Mouse (Mus musculus): ENCODE results near the gene Kif1b. TPM values are rescaled to one million over a fixed set of nuclear protein-coding genes. Genes with fewer than 3 reads are reported as not detected.
A peak's percentile ranks its signal among the peaks of the same experiment; 100 is the strongest.

Kif1b gene
- total RNA-seq, 2 experiments from 2014 or later = 134 to 138 TPM

- no peak for DNase-seq
- intact Hi-C loops (cut with DNase I) = no loop called here
Observed at GRCm38 (mm10) chr4:149319088-149319487, 11.6 kb upstream of the Kif1b start.

- intact Hi-C loops (cut with DNase I) = no loop called here
- no peak for DNase-seq
Observed at GRCm38 (mm10) chr4:149317387-149317786, 9.9 kb upstream of the Kif1b start.

- no peak for DNase-seq
- intact Hi-C loops (cut with DNase I) = no loop called here
Observed at GRCm38 (mm10) chr4:149314275-149314837, 6.9 kb upstream of the Kif1b start.

GRCm38 (mm10) chr4:149313558-149314253 lies 6.2 kb upstream of the Kif1b start:
- intact Hi-C loops (cut with DNase I) = no loop called here
- no peak for DNase-seq

GRCm38 (mm10) chr4:149311996-149312395 lies 4.5 kb upstream of the Kif1b start:
- intact Hi-C loops (cut with DNase I) = no loop called here
- no peak for DNase-seq

- DNase-seq = no peak
- intact Hi-C loops (cut with DNase I) = loop anchor here (5.0 kb wide), 1 partner anchor 51 kb away; no protein-coding TSS in a partner anchor
Observed at GRCm38 (mm10) chr4:149308491-149308820, 963 bp upstream of the Kif1b start.

- intact Hi-C loops (cut with DNase I) = loop anchor here (2.0 to 5.0 kb wide), 3 partner anchors 16 to 50 kb away; no protein-coding TSS in a partner anchor
- DNase-seq = peak; percentile 77 to 86
Observed at GRCm38 (mm10) chr4:149306712-149307595, 539 bp downstream of the Kif1b start.

- no peak for DNase-seq
- intact Hi-C loops (cut with DNase I) = loop anchor here (2.0 to 5.0 kb wide), 3 partner anchors 15 to 49 kb away; no protein-coding TSS in a partner anchor
Observed at GRCm38 (mm10) chr4:149305761-149306711, 1.5 kb downstream of the Kif1b start.

GRCm38 (mm10) chr4:149304466-149304865 lies 3.0 kb downstream of the Kif1b start:
- no peak for DNase-seq
- intact Hi-C loops (cut with DNase I) = no loop called here

GRCm38 (mm10) chr4:149303502-149303901 lies 4.0 kb downstream of the Kif1b start:
- intact Hi-C loops (cut with DNase I) = no loop called here
- no peak for DNase-seq

- intact Hi-C loops (cut with DNase I) = no loop called here
- DNase-seq = no peak
Observed at GRCm38 (mm10) chr4:149302751-149303150, 4.7 kb downstream of the Kif1b start.

GRCm38 (mm10) chr4:149302136-149302535 lies 5.4 kb downstream of the Kif1b start:
- intact Hi-C loops (cut with DNase I) = no loop called here
- DNase-seq = no peak

GRCm38 (mm10) chr4:149296501-149296900 lies 11.0 kb downstream of the Kif1b start:
- intact Hi-C loops (cut with DNase I) = no loop called here
- DNase-seq = no peak

- no peak for DNase-seq
- intact Hi-C loops (cut with DNase I) = no loop called here
Observed at GRCm38 (mm10) chr4:149292984-149293383, 14.5 kb downstream of the Kif1b start.

GRCm38 (mm10) chr4:149291061-149291460 lies 16.4 kb downstream of the Kif1b start:
- intact Hi-C loops (cut with DNase I) = loop anchor here (2.0 kb wide), 1 partner anchor 16 kb away; the partner anchor contains the start of gene Kif1b
- DNase-seq = no peak

- DNase-seq = no peak
Observed at GRCm38 (mm10) chr4:149290157-149290750, 17.2 kb downstream of the Kif1b start.

GRCm38 (mm10) chr4:149286287-149287137 lies 21.0 kb downstream of the Kif1b start:
- intact Hi-C loops (cut with DNase I) = no loop called here
- DNase-seq = no peak

More at GRCm38 (mm10) chr4:149290157-149290750, 17.2 kb downstream of the Kif1b start:
- intact Hi-C loops (cut with DNase I) = loop anchor here (2.0 kb wide), 1 partner anchor 17 kb away; the partner anchor contains the start of gene Kif1b

- DNase-seq = no peak
- intact Hi-C loops (cut with DNase I) = no loop called here
Observed at GRCm38 (mm10) chr4:149285691-149286090, 21.8 kb downstream of the Kif1b start.

- intact Hi-C loops (cut with DNase I) = no loop called here
- DNase-seq = no peak
Observed at GRCm38 (mm10) chr4:149283018-149283417, 24.5 kb downstream of the Kif1b start.
